Mouse (Mus musculus) C2C12 (cell line): ENCODE measurements around the gene C1ql2.

Source experiments
- CEBPB ChIP-seq: IDR thresholded peaks from one replicate; pipeline ENCODE4 v1.6.1; 2011; ENCODE audit warnings: low read depth, mild to moderate bottlenecking, control low read depth, moderate library complexity
- CTCF ChIP-seq: IDR thresholded peaks from one replicate; pipeline ENCODE4 v1.5.1; 2011; ENCODE audit not compliant: control insufficient read depth, insufficient read depth, insufficient read length
- MAX ChIP-seq: IDR thresholded peaks from one replicate; pipeline ENCODE4 v1.6.1; 2011; ENCODE audit warnings: mild to moderate bottlenecking, control low read depth
- MYOG ChIP-seq: IDR thresholded peaks from one replicate; pipeline ENCODE4 v1.6.1; 2011; ENCODE audit not compliant: control insufficient read depth, insufficient read length; ENCODE audit errors: extremely low read depth
- USF1 ChIP-seq: IDR thresholded peaks from one replicate; pipeline ENCODE4 v1.6.1; 2011; ENCODE audit warnings: low read depth, mild to moderate bottlenecking, control low read depth, moderate library complexity

DNA sequence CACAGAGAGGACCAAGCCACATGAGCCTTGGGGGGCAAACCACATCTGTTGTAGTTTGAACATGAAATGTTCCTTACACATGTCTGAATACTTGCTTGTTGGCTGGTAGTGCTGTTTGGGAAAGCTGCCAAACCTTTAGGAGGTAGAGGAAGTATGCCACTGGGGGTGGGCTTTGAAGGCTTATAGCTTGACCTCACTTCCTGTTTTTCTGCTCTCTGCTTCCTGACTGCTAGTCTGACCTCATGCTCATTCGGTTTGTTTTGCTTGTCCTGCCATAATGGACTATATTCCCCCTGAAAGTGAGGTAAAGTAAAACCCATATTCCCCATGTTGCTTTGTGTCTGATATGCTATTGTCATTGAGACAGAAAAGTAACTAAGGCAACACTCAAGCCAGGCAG, 46.6 kb upstream of the C1ql2 start:
- no peak for TF ChIP-seq MAX
- TF ChIP-seq CEBPB: no peak
- TF ChIP-seq CTCF: no peak
- no peak for TF ChIP-seq USF1
- TF ChIP-seq MYOG: no peak
